Mouse (Mus musculus) embryonic fibroblast, embryonic 13.5 days (primary cell): ENCODE data around the gene Sdad1.

ENCODE experiments used
- CTCF ChIP-seq: IDR thresholded peaks from 2 replicates; pipeline ENCODE4 v1.5.1; 2011; ENCODE audit warnings: mild to moderate bottlenecking, control low read depth, low read length, moderate library complexity, borderline replicate concordance; ENCODE audit not compliant: insufficient read depth
- POLR2A ChIP-seq: IDR thresholded peaks from 2 replicates; pipeline ENCODE4 v1.6.1; 2011; ENCODE audit warnings: low read depth, mild to moderate bottlenecking, control low read depth, low read length, moderate library complexity

- no peak for TF ChIP-seq POLR2A
- TF ChIP-seq CTCF = no peak
Measured at GRCm38 (mm10) chr5:92263761-92264359, 46.4 kb downstream of the Sdad1 start.
